Mouse (Mus musculus): ENCODE results near the gene Pak7. TPM values are rescaled to one million over a fixed set of nuclear protein-coding genes. Genes with fewer than 3 reads are reported as not detected.

Pak7 gene
- 0.28 TPM for polyA plus RNA-seq (2014; fragmentation: Illumina TruSeq; extraction: RNeasy Lipid Tissue Mini Kit (QIAGEN cat#74804); ENCODE audit: low read depth, low replicate concordance)

DNA sequence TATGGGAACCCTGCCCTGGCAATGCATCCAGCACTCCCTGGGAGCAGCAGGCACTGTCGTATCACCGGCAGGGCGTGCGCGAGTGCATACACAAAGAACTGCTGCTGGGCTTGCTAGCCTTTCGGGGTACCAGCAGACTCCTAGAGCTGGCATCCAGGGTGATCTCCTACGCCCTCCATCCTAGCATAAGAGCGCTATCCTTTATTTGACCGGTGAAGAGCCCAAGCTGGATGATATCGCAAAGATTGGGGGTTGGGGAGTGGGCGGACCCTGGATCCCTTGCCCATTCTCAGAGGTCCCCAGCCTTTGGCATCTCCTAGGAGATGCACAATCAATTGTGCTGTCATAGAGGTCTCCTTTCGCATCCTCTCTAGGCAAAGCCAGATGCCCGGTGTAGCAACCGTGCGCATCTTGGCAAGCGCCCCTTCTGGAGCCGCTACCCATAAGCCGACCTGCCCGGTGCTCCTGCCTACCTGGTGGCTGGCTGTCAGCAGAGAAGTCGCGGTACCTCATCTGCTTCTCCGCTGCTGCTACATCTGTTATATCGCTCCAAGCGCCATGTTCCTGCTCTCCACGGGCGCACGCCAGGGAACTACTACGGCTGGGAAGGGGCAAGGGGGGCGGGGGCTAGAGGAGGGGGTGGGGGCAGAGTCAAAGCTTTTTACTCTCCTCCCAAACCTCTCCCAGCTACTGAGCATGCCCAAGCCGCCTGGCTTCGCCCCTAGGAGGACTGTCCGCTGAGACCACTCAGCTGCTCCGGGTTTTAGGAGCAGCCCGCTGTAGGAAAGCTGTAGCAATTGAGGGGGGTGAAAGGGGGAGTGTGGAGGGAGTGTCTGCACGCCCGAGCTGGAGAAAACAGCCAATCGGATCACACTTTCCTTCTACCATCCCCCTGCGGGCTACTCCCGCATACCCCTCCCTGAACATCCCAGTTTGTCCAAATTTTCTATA lies at the start of gene Pak7:
Gene Pak7, minus strand, starts transcription at position 787 of the 951 bp plus-strand sequence.

DNA sequence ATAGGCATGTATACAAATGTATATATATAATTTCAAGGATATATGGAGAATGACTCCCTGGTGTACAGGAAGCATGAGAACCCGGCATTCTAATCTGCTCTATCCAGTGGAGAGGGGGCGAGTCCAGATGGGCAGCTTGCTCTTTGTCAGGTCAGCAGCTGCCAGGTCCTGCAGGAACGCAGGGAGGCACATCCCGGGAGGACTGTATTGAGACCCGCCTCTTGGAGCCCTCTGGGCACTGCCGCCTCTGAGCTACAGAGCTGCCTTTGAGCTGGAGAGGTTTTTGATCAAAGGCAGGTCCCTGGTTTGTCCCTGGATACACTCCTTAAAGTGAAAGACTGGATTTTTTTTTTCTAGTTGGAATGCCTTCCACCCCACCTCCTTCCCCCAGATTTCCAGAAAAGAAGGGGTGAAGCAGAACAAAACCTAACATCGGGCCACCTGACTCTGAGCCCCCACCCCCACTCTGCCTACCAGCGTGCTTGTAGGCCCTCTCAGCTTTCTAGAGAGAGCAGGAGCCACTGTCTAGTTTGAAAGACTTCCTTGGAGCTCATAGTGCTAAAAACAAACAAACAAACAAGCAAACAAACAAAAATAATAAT lies 336.0 kb downstream of the Pak7 start, which contains the start of gene Lamp5:
Gene Lamp5, plus strand, starts transcription at position 552 of the 602 bp plus-strand sequence.

Other genes with a start within 250 kb of the Pak7 start
- gene Ankef1, start 113.9 kb upstream of the Pak7 start, polyA plus RNA-seq (2014; fragmentation: Illumina TruSeq; extraction: RNeasy Lipid Tissue Mini Kit (QIAGEN cat#74804); ENCODE audit: low read depth, low replicate concordance): 3.1 TPM

Data from sigmoid colon, adult 10 weeks (tissue).